Mouse (Mus musculus) A20 (cell line): ENCODE data around the gene Oxct2a.

Source experiments
- DNase-seq: peaks from one replicate; pipeline ENCODE4 v3.0.0-alpha.2; 2011; ENCODE audit warnings: low read depth, low spot score

Gene Oxct2a

DNA sequence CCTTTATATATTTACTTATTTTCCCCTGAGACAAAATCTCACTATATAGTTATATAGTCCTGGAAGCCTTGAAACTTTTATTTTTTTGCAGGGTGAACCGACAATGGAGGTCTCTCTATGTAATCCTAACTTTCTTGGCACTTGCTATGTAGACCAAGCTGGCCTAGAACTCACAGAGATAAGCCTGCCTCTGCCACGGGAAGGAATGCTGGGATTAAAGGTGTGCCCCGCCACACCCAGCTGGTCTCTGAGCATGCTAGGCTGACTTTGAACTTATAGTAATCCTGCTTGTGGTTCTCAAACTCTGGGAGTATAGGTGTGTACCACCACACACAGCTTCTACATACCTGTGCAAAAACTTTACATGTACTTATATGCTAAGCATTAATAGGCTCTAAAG is 43.3 kb downstream of the Oxct2a start:
- DNase-seq, result no peak
